Mouse (Mus musculus): ENCODE measurements around the gene Gm3015.
"Not testable (repeated sequence)": the region's sequence is repeated elsewhere in the genome, so short reads cannot be mapped to it uniquely, and the experiment has no call there.

Gene Gm3015

DNA sequence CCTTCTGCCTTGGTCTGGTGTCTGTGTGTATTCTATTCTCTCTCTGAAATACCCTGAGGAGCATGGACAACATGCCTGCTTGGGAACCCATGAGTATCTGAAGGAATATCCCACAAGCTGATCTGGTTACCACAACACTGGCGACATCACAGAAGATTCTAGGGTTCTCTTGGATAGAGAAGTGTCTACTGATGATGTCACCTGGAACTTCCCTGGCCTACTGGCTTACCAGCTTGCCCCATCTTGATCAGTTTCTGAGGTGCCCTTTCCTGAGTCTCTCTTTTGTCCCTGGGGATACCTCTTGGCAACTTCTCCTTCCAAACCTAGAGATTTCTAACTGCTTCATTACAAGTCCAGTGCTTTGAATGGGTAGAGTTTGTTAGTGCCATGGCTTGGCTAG lies at the start of gene Gm3015:
Gene Gm3015, minus strand, starts transcription at position 101 of the 400 bp plus-strand sequence.
- DNase-seq = not testable (repeated sequence)

DNA sequence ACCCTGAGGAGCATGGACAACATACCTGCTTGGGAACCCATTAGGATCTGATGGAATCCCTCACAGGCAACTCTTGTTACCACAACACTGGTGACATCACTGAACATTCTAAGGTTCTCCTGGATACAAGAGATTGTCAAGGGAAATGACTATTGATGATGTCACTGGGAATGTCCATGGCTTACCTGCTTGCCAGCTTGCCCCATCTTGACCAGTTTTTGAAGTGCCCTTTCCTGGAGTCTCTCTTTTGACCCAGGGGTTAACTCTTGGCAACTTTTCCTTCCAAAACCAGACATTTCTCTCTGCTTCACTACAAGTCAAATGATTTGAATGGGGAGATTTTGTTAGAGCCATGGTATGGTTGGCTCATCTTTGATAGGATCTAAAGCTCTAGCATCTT lies 29.3 kb upstream of the Gm3015 start, which contains the start of gene Gm10377:
Gene Gm10377, minus strand, starts transcription at position 101 of the 400 bp plus-strand sequence.
- DNase-seq = not testable (repeated sequence)

Measured in lung, postnatal 36 days (tissue).